Mouse (Mus musculus) embryonic facial prominence, embryonic 11.5 days (tissue): Measurements from ENCODE around the gene Glrp1. TPM values are rescaled to one million over a fixed set of nuclear protein-coding genes. Genes with fewer than 3 reads are reported as not detected.

Experiments used
- ATAC-seq: fragments of 200-750 bp; cut with Nextera tagmentation; replicated peaks from 2 replicates; pipeline ENCODE4 v1.8.0; 2017; ENCODE audit warnings: low read depth; ENCODE audit not compliant: insufficient number of reproducible peaks, low FRiP score, low TSS enrichment
- DNase-seq: peaks from one replicate; pipeline ENCODE4 v3.0.0-alpha.2; 2015; ENCODE audit warnings: low spot score
- H3K27ac ChIP-seq: fragments of 300-500 bp; sonication (generic); replicated peaks from 2 replicates; pipeline ENCODE4 v1.5.1; 2014; ENCODE audit warnings: mild to moderate bottlenecking, low read depth, low read length, control low read depth
- H3K27me3 ChIP-seq: fragments of 300-500 bp; sonication (generic); 2 replicates; pipeline ENCODE4 v1.6.1; 2014; ENCODE audit warnings: mild to moderate bottlenecking, low read length, moderate library complexity, mixed read lengths; ENCODE audit not compliant: control insufficient read depth, insufficient read depth
- H3K36me3 ChIP-seq: fragments of 300-500 bp; sonication (generic); replicated peaks from 2 replicates; pipeline ENCODE4 v1.6.1; 2014; ENCODE audit warnings: low read depth, mild to moderate bottlenecking, low read length, moderate library complexity, mixed read lengths; ENCODE audit not compliant: control insufficient read depth, insufficient read depth
- H3K4me1 ChIP-seq: fragments of 300-500 bp; sonication (generic); 2 replicates; pipeline ENCODE4 v1.6.1; 2014; ENCODE audit warnings: low read length, mixed read lengths; ENCODE audit not compliant: control insufficient read depth, insufficient read depth
- H3K4me2 ChIP-seq: fragments of 300-500 bp; sonication (generic); 2 replicates; pipeline ENCODE4 v1.6.1; 2014; ENCODE audit warnings: low read depth, mild to moderate bottlenecking, control low read depth, low read length, moderate library complexity
- H3K4me3 ChIP-seq: fragments of 300-500 bp; sonication (generic); 2 replicates; pipeline ENCODE4 v1.5.1; 2014; ENCODE audit warnings: low read depth, low read length, control low read depth
- H3K9ac ChIP-seq: fragments of 300-500 bp; sonication (generic); replicated peaks from 2 replicates; pipeline ENCODE4 v1.6.1; 2014; ENCODE audit warnings: mild to moderate bottlenecking, control low read depth, low read length
- H3K9me3 ChIP-seq: fragments of 300-500 bp; sonication (generic); replicated peaks from 2 replicates; pipeline ENCODE4 v1.6.1; 2016; ENCODE audit warnings: mild to moderate bottlenecking, low read length, inconsistent platforms, mixed read lengths; ENCODE audit not compliant: control insufficient read depth
- WGBS: fragments of 180-500 bp; shearing (Covaris S2); extraction: QIAGEN DNeasy Blood & Tissue Kit; methylation state at CpG from one replicate; pipeline ENCODE4 v1.1.7; 2014; 5-methylcytosine and 5-hydroxymethylcytosine counted together
- polyA plus RNA-seq: library from polyadenylated mRNA; unstranded; fragments of >200 nt; fragmentation: Nextera tagmentation; extraction: Ambion mirVana; gene quantifications from 2 replicates; pipeline ENCODE4 v1.2.1, GENCODE M21; 2014

The Glrp1 gene
- polyA plus RNA-seq, 1 experiment from 2014 or later = not detected

DNA sequence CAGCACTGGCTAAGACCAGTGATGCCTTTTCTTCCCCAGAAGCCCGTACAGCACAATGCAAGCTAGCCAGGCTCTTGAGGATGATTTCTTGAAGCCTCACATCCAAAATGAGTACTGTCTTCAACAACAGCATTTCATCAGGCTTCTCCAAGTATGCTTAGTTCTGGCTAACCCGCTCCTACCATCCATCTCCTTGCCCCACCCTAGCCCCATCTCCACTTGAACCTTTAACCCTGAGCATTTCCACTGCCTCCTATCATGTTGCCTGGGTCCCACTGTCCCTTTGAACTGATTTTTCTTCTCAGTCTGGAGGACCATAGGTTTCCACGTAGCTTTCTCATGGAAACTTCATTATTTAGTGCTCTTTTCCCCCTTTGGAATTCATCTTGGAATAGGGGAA is 17.5 kb downstream of the Glrp1 start:
- Histone ChIP-seq H3K4me3 (no peak overlapping the region), H3K27ac (no peak overlapping the region; the same call in 1 of the 2 replicates), H3K36me3 (no peaks in the 10 kb centered on the region), H3K4me1 (no peaks in the 10 kb centered on the region), H3K27me3 (no peaks in the 10 kb centered on the region), H3K4me2 (no peak overlapping the region), H3K9me3 (no peaks in the 10 kb centered on the region), H3K9ac (no peak overlapping the region)
- ATAC-seq (no peak), DNase-seq (no peak)
- whole genome bisulfite sequencing = 87% methylated on average over 3 of the region's 3 CpGs

DNA sequence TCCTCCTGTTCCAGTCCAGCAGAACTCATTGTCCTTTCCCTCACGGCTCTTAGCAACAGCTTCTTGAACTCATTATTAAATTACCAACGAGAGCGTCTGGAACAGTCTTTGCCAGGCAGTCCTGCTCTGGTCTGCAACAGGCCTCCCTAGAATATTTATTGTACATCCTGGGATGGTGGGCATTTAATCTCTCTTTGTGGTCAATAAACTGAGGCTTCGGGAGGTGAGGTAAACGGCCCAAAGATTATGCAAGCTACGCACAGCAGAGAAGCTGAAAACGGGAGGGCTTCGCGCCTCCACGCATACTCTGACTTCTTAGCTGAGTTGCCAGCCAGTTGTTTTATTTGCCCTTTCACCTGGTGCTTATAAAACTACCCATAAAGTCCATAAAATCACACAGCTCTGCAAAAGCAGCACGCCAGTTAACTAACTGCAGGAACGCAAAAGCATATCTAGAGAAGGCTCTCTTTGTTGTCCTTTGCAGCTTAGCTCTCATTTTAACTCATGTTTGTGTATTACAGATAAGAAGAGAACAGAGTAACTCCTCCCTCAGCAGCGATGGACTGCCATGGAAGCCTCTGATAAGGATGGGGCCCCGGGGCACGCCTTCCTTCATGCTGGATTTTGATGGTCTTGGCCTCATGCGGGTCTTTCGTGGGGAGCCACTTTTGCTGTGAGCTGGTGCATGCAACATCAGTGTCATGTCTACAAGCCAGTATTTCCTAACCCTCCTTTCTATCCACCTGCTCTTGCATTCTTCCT is 18.1 kb downstream of the Glrp1 start:
- Histone ChIP-seq H3K4me1 (no peaks in the 10 kb centered on the region), H3K27ac (no peak overlapping the region; the same call in 1 of the 2 replicates), H3K4me3 (no peak overlapping the region), H3K27me3 (no peaks in the 10 kb centered on the region), H3K36me3 (no peaks in the 10 kb centered on the region), H3K4me2 (no peak overlapping the region), H3K9me3 (no peaks in the 10 kb centered on the region), H3K9ac (no peak overlapping the region)
- 77% methylated on average over 17 of the region's 17 CpGs for WGBS
- no peak for ATAC-seq
- no peak for DNase-seq

DNA sequence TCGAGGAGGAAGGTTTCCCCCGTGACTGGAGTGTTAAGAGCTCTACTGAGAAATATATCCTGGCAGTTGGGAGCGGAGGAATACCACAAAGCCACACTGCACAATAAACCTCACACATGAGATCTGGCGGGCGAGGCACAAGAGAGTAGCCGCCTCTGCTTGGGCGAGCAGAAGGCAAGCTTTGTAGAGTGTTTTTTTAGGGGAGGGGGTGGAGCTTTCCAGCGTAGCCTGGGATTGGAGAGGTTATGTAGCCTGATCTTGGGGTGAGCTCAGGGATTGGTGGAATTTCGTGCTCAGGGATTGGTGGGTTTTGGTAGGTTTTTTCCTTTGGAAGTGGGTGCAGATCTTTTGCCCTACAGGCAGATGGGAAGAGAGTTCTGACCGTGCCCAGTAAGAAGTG is 19.7 kb downstream of the Glrp1 start:
- no peak for ATAC-seq
- H3K36me3 ChIP-seq = no peaks in the 10 kb centered on the region
- no peaks in the 10 kb centered on the region; the same call in 1 of the 2 replicates for H3K4me1 ChIP-seq
- DNase-seq = no peak
- no peak overlapping the region for H3K9ac ChIP-seq
- H3K27ac ChIP-seq = no peak overlapping the region
- H3K4me3 ChIP-seq = no peak overlapping the region
- WGBS = 87% methylated on average over 10 of the region's 10 CpGs
- no peaks in the 10 kb centered on the region for H3K9me3 ChIP-seq
- no peaks in the 10 kb centered on the region for H3K27me3 ChIP-seq
- H3K4me2 ChIP-seq = no peak overlapping the region

DNA sequence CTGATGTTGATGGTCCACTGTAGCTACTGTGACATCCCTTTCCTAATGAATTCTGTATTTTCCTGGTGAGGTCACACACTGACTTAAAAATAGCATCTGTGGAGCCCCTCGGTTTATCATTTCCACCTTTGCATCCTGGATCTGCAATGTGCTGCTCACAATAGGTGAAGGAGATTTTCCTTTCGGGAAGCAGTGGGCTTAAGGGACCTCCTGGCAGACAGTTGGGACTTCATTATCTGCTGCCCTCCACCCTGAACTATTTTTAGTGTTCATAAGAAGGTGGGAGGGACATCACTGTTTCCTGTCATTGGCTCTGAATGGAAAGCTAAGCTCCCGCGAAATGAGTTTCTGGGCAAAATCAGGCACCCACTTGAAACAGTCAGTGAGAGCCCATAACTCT is 20.9 kb downstream of the Glrp1 start:
- no peak overlapping the region for H3K27ac ChIP-seq
- ATAC-seq (no peak), DNase-seq (no peak)
- no peak overlapping the region for H3K4me3 ChIP-seq
- H3K27me3 ChIP-seq = no peaks in the 10 kb centered on the region
- H3K4me2 ChIP-seq = no peak overlapping the region
- H3K36me3 ChIP-seq = no peaks in the 10 kb centered on the region
- H3K4me1 ChIP-seq = no peaks in the 10 kb centered on the region; the same call in 1 of the 2 replicates
- H3K9ac ChIP-seq = no peak overlapping the region
- H3K9me3 ChIP-seq = no peaks in the 10 kb centered on the region
- WGBS = 70% methylated on average over 4 of the region's 4 CpGs

DNA sequence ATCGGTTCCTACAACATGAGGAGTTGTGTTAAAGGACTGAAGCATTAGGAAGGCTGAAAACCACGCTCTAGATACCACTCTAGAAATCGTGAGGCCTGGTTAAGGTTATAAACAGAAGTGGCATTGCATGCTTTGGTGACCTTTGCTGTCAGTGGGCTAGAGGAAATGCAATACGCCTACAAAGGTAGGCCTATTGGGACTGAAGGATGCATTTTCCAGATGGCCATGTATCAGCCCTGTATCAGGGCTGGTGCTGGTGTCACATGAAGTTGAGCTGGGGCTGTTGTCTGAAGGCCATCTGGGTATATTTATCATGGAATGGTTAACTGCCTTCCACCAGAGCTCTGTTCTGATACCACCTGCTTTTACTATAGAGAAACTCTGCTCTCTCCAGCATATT is 23.5 kb downstream of the Glrp1 start:
- H3K27me3 ChIP-seq = no peaks in the 10 kb centered on the region
- H3K4me2 ChIP-seq = no peak overlapping the region
- no peaks in the 10 kb centered on the region for H3K36me3 ChIP-seq
- ATAC-seq = no peak
- no peak overlapping the region for H3K4me3 ChIP-seq
- H3K9me3 ChIP-seq = no peaks in the 10 kb centered on the region
- 61% methylated on average over 4 of the region's 4 CpGs for WGBS
- no peak overlapping the region for H3K27ac ChIP-seq
- H3K9ac ChIP-seq = no peak overlapping the region
- no peaks in the 10 kb centered on the region; the same call in 1 of the 2 replicates for H3K4me1 ChIP-seq
- DNase-seq = no peak

DNA sequence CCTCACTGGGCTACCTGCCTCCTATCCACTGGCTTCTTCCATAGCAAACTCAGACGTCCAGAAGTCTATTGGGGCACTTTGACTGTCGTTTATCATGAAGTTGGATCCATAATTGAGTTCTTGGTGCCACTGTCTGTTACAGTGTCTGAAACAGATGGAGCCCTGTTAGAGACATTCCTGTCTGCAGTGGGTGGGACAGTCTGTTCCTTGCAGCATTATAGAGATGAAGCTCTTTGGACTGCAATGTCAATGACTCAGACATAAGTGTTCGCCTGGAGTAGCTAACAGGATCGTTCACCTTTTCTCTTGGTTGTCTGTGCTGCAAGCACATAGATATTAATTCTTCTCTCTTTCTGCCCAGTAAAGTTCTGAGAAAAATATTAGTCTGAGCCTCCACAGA is 25.8 kb downstream of the Glrp1 start:
- no peak for DNase-seq

DNA sequence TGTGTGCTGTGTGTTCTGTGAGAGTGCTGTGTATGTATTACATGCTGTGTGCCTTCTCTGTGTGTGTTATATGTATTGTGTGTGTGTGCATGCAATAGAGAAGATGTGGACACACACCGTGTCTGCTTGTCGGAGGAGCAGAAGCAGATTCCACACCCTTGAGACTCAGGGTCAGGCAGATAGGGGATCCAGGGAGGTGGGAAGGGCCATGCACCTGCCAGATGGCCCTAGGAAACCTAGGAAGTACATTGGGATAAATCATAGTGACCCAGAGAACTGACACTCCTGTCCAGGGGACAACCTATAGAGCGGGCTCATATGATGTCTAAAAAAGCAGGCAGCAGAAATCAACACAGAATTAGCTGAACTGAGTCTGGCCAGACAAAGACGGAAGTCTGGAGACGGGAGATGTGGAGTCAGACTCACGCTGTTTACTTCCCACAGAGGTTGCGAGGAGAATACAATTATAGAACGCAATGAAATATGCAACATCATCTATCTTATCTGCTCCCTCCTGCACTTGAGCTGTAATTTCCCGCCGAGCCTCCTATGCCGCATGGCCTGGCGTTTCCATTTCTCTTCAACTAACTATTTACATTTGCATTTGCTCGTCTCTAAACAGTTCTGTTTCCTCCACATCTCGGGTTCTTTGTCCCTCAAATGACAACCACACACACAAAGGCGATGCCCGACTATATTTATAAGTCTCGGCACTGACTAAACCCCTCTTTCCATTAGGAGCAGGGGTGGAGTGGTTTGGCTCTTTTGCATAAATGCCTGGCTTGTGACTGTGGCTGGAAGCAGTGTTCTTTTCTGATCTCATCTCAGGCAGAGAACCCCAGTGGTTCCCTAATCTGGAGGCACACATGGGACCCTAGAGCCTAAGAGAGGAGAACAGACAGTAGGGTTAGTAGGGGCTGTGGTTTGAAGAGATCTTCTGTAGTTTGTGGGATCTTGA is 27.4 kb downstream of the Glrp1 start:
- H3K9ac ChIP-seq = no peak overlapping the region
- 84% methylated on average over 17 of the region's 17 CpGs for WGBS
- no peak overlapping the region for H3K27ac ChIP-seq

More for the DNA sequence above, 25.8 kb downstream of the Glrp1 start:
- H3K36me3 ChIP-seq = no peaks in the 10 kb centered on the region
- H3K4me1 ChIP-seq = no peaks in the 10 kb centered on the region; the same call in 1 of the 2 replicates
- WGBS = 78% methylated on average over 4 of the region's 4 CpGs
- H3K9me3 ChIP-seq = no peaks in the 10 kb centered on the region
- H3K4me2 ChIP-seq = no peak overlapping the region
- no peaks in the 10 kb centered on the region for H3K27me3 ChIP-seq
- ATAC-seq = no peak
- H3K4me3 ChIP-seq = no peak overlapping the region
- H3K9ac ChIP-seq = no peak overlapping the region
- H3K27ac ChIP-seq = no peak overlapping the region

DNA sequence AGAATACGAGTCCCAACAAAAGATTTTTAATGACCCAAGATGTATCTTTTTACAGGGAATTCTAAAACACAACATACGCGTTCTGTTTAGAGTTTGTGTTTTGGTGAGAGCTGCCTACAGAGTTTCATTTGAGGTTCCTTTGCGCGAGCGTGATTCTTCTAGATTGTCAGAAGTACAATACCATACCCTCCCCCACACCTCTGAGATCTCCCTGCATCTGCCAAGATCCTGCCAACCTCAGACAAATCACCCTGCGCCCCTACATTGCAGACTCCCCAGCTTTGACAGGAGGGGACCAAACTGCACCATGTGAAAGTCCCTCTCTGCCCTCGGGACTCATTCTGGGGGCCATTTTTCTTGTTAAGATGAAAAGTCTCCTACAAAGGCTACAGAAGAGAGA is 29.3 kb downstream of the Glrp1 start:
- no peak overlapping the region for H3K27ac ChIP-seq
- 84% methylated on average over 8 of the region's 8 CpGs for WGBS

More for the DNA sequence above, 27.4 kb downstream of the Glrp1 start:
- H3K36me3 ChIP-seq = no peaks in the 10 kb centered on the region
- H3K4me3 ChIP-seq = no peak overlapping the region
- H3K27me3 ChIP-seq = no peaks in the 10 kb centered on the region
- H3K9me3 ChIP-seq = no peaks in the 10 kb centered on the region
- no peaks in the 10 kb centered on the region; the same call in 1 of the 2 replicates for H3K4me1 ChIP-seq
- no peak for DNase-seq
- no peak overlapping the region for H3K4me2 ChIP-seq
- ATAC-seq = no peak

More for the DNA sequence above, 29.3 kb downstream of the Glrp1 start:
- no peak for ATAC-seq
- Histone ChIP-seq H3K27me3 (no peaks in the 10 kb centered on the region), H3K4me1 (no peaks in the 10 kb centered on the region), H3K4me3 (no peak overlapping the region), H3K4me2 (no peak overlapping the region), H3K36me3 (no peaks in the 10 kb centered on the region), H3K9ac (no peak overlapping the region), H3K9me3 (no peaks in the 10 kb centered on the region)
- no peak for DNase-seq
